Mouse (Mus musculus): ENCODE results near the gene Ccdc9b.

DNA sequence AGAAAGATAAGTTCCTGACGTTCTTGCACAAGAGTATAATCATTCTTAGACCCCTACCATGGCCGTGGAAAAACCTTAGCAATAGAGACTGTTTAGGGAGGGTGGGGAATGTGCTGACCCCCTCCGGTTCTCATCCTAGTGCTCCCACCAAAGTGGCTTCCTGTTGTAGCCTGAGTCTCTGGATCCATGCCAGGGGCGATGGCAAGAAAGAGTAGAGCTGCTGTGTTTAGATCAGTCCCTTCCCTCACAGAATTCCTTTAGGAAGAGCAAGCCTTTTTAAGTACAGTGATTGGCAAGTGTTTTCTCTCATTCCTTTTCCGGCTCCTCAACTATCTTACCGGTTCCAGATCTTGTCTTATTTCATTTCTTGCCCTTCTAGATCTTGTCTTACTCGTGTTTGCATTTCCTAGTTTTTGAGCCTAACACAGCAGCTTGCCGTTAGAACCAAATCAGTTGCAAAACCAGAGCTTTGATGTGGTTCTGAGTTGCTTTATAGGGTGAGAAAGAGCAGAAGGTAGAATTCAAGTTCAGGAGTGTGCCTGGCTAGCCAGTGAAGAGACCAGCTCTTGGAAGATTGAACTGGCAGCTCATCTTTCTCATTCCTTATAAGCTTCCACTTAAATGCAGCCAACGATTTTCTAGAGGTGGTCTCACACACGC, 15.0 kb downstream of the Ccdc9b start:
- TF ChIP-seq POLR2A (IDR thresholded peaks at IDR 0.05; ENCODE audit: low read depth, low read length) = no peak
- TF ChIP-seq CTCF (IDR thresholded peaks at IDR 0.05; ENCODE audit: extremely low read depth, insufficient read length, insufficient replicate concordance, low read depth, low read length) = no peak

Measured in small intestine, adult 2 months (tissue).